Mouse (Mus musculus) neutrophil, adult 59 days (primary cell): ENCODE results near the gene Fgfbp1. TPM values are rescaled to one million over a fixed set of nuclear protein-coding genes. Genes with fewer than 3 reads are reported as not detected.

ENCODE experiments used
- total RNA-seq, 2 experiments: library from RNA; stranded (reverse); gene quantifications; 1 replicate in 1 of 2; 2 replicates in 1 of 2; pipeline ENCODE4 v1.2.4; 2023

Fgfbp1 gene
- not detected for total RNA-seq

GRCm38 (mm10) chr5:43981620-43982019 is at the start of gene Fgfbp1:
Gene Fgfbp1, minus strand, starts transcription at chr5:43981779.

Other genes starting within 250 kb of the Fgfbp1 start
- 10 to 100 TPM; 84.1 to 84.7 TPM for gene Bst1, start 162.9 kb downstream of the Fgfbp1 start, total RNA-seq
- 100 to 1,000 TPM; 205 to 243 TPM for gene Fbxl5, start 160.1 kb downstream of the Fgfbp1 start, total RNA-seq
- 1 to 10 TPM; 1.3 to 3.9 TPM for gene Cd38, start 113.2 kb downstream of the Fgfbp1 start, total RNA-seq
- 10 to 100 TPM in 1 of 2 experiments, 1 to 10 TPM in 1; 7.9 to 10.9 TPM for gene Gm7879, start 68.6 kb downstream of the Fgfbp1 start, total RNA-seq
- gene Prom1, start 120.3 kb upstream of the Fgfbp1 start, total RNA-seq, result 10 to 100 TPM; 38.2 to 49.8 TPM
- gene Tapt1, start 244.8 kb upstream of the Fgfbp1 start, total RNA-seq, result 10 to 100 TPM; 48.1 to 52.3 TPM